Mouse (Mus musculus) megakaryocyte, embryonic 14.5 days (primary cell): ENCODE data around the gene Ptk7.

ENCODE experiments used
- FLI1 ChIP-seq: IDR thresholded peaks from 2 replicates; pipeline ENCODE4 v1.6.1; 2012; ENCODE audit warnings: low read length, inconsistent platforms, mixed read lengths
- GATA1 ChIP-seq: IDR thresholded peaks from 3 replicates; pipeline ENCODE4 v1.6.1; 2012; ENCODE audit warnings: mixed read lengths, low read length, inconsistent platforms, borderline replicate concordance

GRCm38 (mm10) chr17:46628791-46629684, at the start of gene Ptk7:
- TF ChIP-seq GATA1, result no peak
- TF ChIP-seq FLI1, result no peak
